Mouse (Mus musculus): ENCODE results near the gene Ckap2.

GRCm38 (mm10) chr8:22162206-22162605 is 23.4 kb downstream of the Ckap2 start:
- TF ChIP-seq POLR2A (IDR thresholded peaks at IDR 0.05; ENCODE audit: insufficient read length, low read depth) (no peak), USF1 (IDR thresholded peaks at IDR 0.05; ENCODE audit: low read depth) (no peak), TCF12 (IDR thresholded peaks at IDR 0.05; ENCODE audit: insufficient read depth, poor library complexity, severe bottlenecking) (no peak), MYOD1 (IDR thresholded peaks at IDR 0.05; ENCODE audit: control insufficient read depth in 1 of 3, insufficient read length in 2 of 3, low read depth in 2 of 3) (no peak), POLR2AphosphoS2 (IDR thresholded peaks at IDR 0.05; ENCODE audit: insufficient read length, low read depth) (no peak), MAX (IDR thresholded peaks at IDR 0.05; ENCODE audit: low read depth) (no peak), SRF (IDR thresholded peaks at IDR 0.05; ENCODE audit: control insufficient read depth, insufficient read length, low read depth) (no peak), E2F4 (IDR thresholded peaks at IDR 0.05; ENCODE audit: insufficient read depth) (no peak), CEBPB (IDR thresholded peaks at IDR 0.05; ENCODE audit: insufficient read depth, poor library complexity, severe bottlenecking) (no peak), TCF3 (IDR thresholded peaks at IDR 0.05; ENCODE audit: insufficient read length, low read depth) (no peak), REST (IDR thresholded peaks at IDR 0.05; ENCODE audit: insufficient read depth, insufficient read length) (no peak), MYOG (IDR thresholded peaks at IDR 0.05; ENCODE audit: control insufficient read depth in 1 of 3, insufficient read depth in 1 of 3, insufficient read length in 2 of 3, low read depth in 2 of 3) (no peak)
